Mouse (Mus musculus) ES-Bruce4 (cell line): ENCODE data around the gene Rpl18.

ENCODE experiments used
- CTCF ChIP-seq: IDR thresholded peaks from one replicate; pipeline ENCODE4 v1.8.1; 2011; ENCODE audit warnings: low read depth, low read length
- EP300 ChIP-seq: IDR thresholded peaks from 2 replicates; pipeline ENCODE4 v1.6.1; 2011; ENCODE audit warnings: low read depth, low read length; ENCODE audit not compliant: insufficient read depth
- POLR2A ChIP-seq: IDR thresholded peaks from one replicate; pipeline ENCODE4 v1.8.1; 2011; ENCODE audit warnings: low read length; ENCODE audit not compliant: insufficient read depth

DNA sequence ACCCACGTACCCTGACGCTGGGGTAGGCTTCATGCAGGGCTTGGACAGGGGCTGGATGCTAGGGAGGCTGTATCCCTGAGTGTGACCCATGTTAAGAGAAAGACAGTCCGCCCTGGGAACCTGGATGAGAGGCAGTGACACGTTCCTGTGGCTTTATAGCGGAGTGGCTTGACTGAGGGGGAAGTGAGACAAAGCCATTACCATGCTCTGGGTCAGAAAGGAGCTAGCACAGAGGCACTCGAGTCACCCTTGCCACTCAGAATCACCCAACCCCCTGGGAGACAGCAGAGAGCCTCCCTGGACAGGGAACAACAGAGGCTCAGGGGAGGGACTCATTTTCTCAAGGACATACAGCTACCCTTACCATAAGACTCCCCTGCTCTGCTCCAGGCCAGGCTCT lies 26.2 kb upstream of the Rpl18 start:
- TF ChIP-seq CTCF (no peak), POLR2A (no peak), EP300 (no peak)
